Mouse (Mus musculus) forebrain, embryonic 16.5 days (tissue): ENCODE data around the gene Myrf. TPM values are rescaled to one million over a fixed set of nuclear protein-coding genes. Genes with fewer than 3 reads are reported as not detected.
"Not testable (repeated sequence)": the region's sequence is repeated elsewhere in the genome, so short reads cannot be mapped to it uniquely, and the experiment has no call there.

Experiments used
- ATAC-seq: fragments of 200-750 bp; cut with Nextera tagmentation; 2 replicates; pipeline ENCODE4 v1.8.0; 2017; ENCODE audit warnings: mild to moderate bottlenecking, moderate library complexity
- H3K27ac ChIP-seq: fragments of 300-500 bp; sonication (generic); 2 replicates; pipeline ENCODE4 v1.5.1; 2014; ENCODE audit warnings: low read length, control low read depth
- H3K27me3 ChIP-seq: fragments of 300-500 bp; sonication (generic); replicated peaks from 2 replicates; pipeline ENCODE4 v1.6.1; 2014; ENCODE audit warnings: low read length; ENCODE audit not compliant: control insufficient read depth, insufficient read depth
- H3K36me3 ChIP-seq: fragments of 300-500 bp; sonication (generic); 2 replicates; pipeline ENCODE4 v1.6.1; 2014; ENCODE audit not compliant: control insufficient read depth, insufficient read depth
- H3K4me1 ChIP-seq: fragments of 300-500 bp; sonication (generic); replicated peaks from 2 replicates; pipeline ENCODE4 v1.6.1; 2014; ENCODE audit warnings: low read length; ENCODE audit not compliant: control insufficient read depth, insufficient read depth
- H3K4me2 ChIP-seq: fragments of 300-500 bp; sonication (generic); 2 replicates; pipeline ENCODE4 v1.6.1; 2014; ENCODE audit warnings: mild to moderate bottlenecking, low read length, control low read depth
- H3K4me3 ChIP-seq: fragments of 300-500 bp; sonication (generic); replicated peaks from 2 replicates; pipeline ENCODE4 v1.5.1; 2014; ENCODE audit warnings: mild to moderate bottlenecking, low read length, control low read depth
- H3K9ac ChIP-seq: fragments of 300-500 bp; sonication (generic); replicated peaks from 2 replicates; pipeline ENCODE4 v1.6.1; 2014; ENCODE audit warnings: low read depth, low read length, control low read depth
- H3K9me3 ChIP-seq: fragments of 300-500 bp; sonication (generic); 2 replicates; pipeline ENCODE4 v1.6.1; 2016; ENCODE audit warnings: low read length; ENCODE audit not compliant: control insufficient read depth
- WGBS: fragments of 180-500 bp; shearing (Covaris S2); extraction: QIAGEN DNeasy Blood & Tissue Kit; methylation state at CpG from one replicate; pipeline ENCODE4 v1.1.7; 2014; 5-methylcytosine and 5-hydroxymethylcytosine counted together
- microRNA-seq: library from miRNA; unstranded; fragments of <30 nt; microRNA quantifications from one replicate; pipeline ENCODE4, GENCODE M21; 2017
- polyA plus RNA-seq: library from polyadenylated mRNA; unstranded; fragments of >200 nt; fragmentation: Nextera tagmentation; extraction: Ambion mirVana; gene quantifications from 2 replicates; pipeline ENCODE4 v1.2.1, GENCODE M21; 2015

Gene Myrf
- polyA plus RNA-seq, 1 experiment from 2014 or later: 0.30 TPM

DNA sequence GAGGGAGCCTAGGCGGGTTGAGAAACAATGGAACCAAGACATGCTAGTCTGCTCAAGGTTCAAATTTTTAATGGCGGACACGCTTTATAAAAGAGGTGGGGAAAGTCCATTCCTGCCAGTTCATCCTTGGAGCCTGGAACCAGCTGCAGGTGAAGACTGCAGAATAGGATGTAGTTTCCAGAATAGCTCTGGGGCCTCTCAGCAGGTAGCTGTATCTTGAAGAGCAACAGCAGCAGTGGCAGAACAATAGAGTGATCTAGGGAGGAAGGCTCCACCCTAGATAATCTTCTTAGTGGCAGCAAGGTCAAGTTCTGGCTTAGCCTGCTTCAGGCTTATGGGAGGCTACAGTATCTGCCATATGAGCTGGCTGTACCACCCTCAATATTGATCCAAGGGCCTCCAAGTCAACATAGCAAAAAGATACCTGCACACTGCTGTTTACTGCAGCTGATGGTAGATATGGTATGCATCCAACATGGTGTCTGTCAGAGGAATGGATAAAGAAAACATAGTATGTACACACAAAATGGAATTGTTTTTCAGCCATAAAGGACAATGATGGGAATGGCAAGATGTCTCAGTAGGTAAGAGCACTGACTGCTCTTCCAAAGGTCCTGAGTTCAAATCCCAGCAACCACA is 70.7 kb downstream of the Myrf start:
- H3K9me3 ChIP-seq, H3K4me2 ChIP-seq, H3K27me3 ChIP-seq, H3K27ac ChIP-seq, H3K9ac ChIP-seq, H3K36me3 ChIP-seq, H3K4me1 ChIP-seq, ATAC-seq, H3K4me3 ChIP-seq: not testable (repeated sequence)
- 82% methylated on average over 3 of the region's 3 CpGs for WGBS

DNA sequence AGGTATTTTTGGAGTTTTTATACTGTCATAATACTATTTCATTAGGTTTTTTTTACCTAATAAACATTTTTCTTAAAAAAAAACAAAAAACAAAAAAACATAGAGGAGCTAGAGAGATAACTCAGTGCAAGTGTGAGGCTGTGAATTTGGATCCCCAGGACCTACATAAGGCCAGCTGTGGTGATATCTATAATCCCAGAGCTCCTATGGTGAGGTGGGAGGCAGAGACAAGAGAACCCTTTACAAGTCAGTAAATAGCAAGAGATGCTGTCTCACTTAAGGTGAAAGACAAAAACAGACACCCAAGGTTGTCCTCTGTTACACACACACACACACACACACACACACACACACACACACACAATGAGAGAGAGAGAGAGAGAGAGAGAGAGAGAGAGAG is 71.4 kb downstream of the Myrf start:
- H3K4me1 ChIP-seq: no peaks in the 10 kb centered on the region
- no peaks in the 10 kb centered on the region for H3K36me3 ChIP-seq
- H3K27me3 ChIP-seq: no peaks in the 10 kb centered on the region
- ATAC-seq: no peak
- H3K4me3 ChIP-seq: no peak overlapping the region
- no peaks in the 10 kb centered on the region for H3K9me3 ChIP-seq
- no peak overlapping the region for H3K4me2 ChIP-seq
- no peak overlapping the region for H3K9ac ChIP-seq
- no peak overlapping the region for H3K27ac ChIP-seq

DNA sequence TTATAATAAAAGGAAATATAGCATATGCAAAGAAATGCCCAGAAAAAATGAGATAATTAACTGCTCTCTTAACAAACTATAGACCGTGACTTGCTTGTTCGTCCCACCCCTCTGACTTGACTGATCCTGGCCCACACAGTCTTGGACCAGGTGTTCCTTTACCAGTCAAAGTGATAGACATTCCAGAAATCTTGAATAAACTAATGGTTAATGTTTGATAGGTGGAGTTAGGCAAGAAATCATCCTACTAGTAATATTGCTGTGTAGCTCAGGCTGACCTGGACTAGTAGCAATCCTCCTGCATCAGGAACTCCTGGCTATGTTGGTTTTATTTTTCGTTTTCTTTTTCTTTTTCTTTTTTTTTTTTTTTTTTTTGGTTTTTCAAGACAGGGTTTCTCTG is 72.1 kb downstream of the Myrf start:
- no peaks in the 10 kb centered on the region for H3K9me3 ChIP-seq
- 92% methylated on average over 3 of the region's 3 CpGs for WGBS

DNA sequence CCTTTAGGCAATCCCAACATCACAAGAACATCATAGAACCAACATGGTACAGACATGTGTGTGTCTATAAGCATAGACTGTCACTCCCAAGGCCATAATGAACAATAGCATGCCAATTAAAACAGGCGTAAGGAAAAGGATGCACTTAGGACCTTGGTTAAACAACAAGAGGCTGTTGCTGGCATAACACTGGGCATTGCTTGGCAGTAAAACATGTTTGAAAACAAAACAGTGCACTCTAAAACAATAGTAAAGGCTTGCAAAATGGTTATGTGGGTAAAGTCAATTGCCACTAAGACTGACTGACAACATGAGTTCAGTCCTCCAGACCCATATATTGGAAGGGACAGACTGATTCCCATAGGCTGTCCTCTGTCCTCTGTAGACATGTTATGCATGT is 72.6 kb downstream of the Myrf start:
- H3K27me3 ChIP-seq: no peaks in the 10 kb centered on the region
- no peak overlapping the region for H3K4me2 ChIP-seq
- H3K27ac ChIP-seq: no peak overlapping the region
- H3K4me1 ChIP-seq: no peaks in the 10 kb centered on the region
- no peak overlapping the region for H3K9ac ChIP-seq
- no peaks in the 10 kb centered on the region for H3K36me3 ChIP-seq
- H3K9me3 ChIP-seq: no peaks in the 10 kb centered on the region
- ATAC-seq: no peak
- WGBS: 82% methylated on average over 1 of the region's 1 CpGs
- no peak overlapping the region for H3K4me3 ChIP-seq

More for the DNA sequence above, 72.1 kb downstream of the Myrf start:
- no peak overlapping the region for H3K27ac ChIP-seq
- H3K4me3 ChIP-seq: no peak overlapping the region
- no peak for ATAC-seq
- no peaks in the 10 kb centered on the region for H3K36me3 ChIP-seq
- H3K4me2 ChIP-seq: no peak overlapping the region
- no peak overlapping the region for H3K9ac ChIP-seq
- no peaks in the 10 kb centered on the region for H3K27me3 ChIP-seq
- H3K4me1 ChIP-seq: no peaks in the 10 kb centered on the region

DNA sequence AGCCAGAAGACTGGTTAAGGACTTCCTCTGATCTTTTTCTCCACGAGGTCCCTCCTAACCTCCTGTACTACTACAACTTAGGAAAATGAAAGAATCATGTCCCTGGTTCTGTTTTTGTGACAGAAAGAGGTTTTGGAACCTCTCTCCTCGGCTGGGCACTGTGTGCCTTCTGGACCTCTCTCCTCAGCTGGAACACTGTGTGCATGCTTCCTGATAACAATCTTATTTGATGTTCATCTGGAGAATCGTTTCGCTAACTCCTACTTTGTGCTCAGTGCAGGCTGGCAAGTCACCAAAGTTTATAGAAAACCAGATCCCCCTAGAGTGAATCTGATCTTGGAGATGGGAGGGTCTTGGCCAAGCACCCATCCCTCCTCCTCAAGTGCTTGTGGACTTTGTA is 73.4 kb downstream of the Myrf start:
- no peaks in the 10 kb centered on the region for H3K4me1 ChIP-seq

DNA sequence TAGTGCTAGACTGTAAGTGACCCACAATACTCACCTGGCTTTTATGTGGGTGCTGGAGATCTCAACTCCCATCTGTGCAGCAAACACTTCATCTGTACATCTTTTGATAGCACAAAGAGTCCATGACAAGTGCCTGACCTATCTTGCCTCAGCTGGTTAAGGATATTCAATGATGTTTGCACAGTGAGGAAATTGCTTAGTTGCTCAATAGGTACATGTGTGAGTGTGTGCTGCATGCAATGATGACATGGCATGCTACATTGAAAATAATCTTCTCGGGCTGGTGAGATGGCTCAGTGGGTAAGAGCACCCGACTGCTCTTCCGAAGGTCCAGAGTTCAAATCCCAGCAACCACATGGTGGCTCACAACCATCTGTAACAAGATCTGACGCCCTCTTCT is 74.6 kb downstream of the Myrf start:
- not testable (repeated sequence) for H3K27me3 ChIP-seq, H3K4me2 ChIP-seq, H3K9ac ChIP-seq, ATAC-seq, H3K36me3 ChIP-seq, H3K27ac ChIP-seq, H3K4me3 ChIP-seq, H3K4me1 ChIP-seq, H3K9me3 ChIP-seq
- 88% methylated on average over 4 of the region's 4 CpGs for WGBS

More for the DNA sequence above, 73.4 kb downstream of the Myrf start:
- Histone ChIP-seq H3K27me3 (no peaks in the 10 kb centered on the region), H3K4me3 (no peak overlapping the region), H3K27ac (no peak overlapping the region), H3K9me3 (no peaks in the 10 kb centered on the region), H3K9ac (no peak overlapping the region), H3K4me2 (no peak overlapping the region), H3K36me3 (no peaks in the 10 kb centered on the region)
- no peak for ATAC-seq
- 77% methylated on average over 4 of the region's 4 CpGs for WGBS

DNA sequence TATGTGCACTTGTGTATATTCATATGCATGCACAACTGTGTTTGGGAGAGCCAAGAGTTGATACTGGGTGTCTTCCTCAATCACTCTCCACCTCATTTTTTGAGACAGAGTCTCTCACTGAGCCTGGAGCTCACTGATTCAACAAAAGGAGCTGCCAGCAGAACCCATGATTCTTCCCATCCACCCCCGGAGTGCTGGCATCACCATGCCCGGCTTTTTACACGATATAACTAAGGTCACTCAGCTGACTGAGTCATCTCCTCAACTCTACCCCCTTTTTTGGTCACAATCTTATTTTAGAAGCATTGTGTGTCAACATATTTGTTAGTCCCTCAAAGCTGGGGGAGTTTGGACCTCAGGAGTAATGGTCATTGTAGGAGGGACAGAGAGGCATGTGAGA is 76.7 kb downstream of the Myrf start:
- Histone ChIP-seq H3K27ac (no peak overlapping the region), H3K9me3 (no peaks in the 10 kb centered on the region), H3K9ac (no peak overlapping the region), H3K4me1 (no peaks in the 10 kb centered on the region), H3K36me3 (no peaks in the 10 kb centered on the region), H3K27me3 (no peaks in the 10 kb centered on the region), H3K4me2 (no peak overlapping the region), H3K4me3 (no peak overlapping the region)
- no peak for ATAC-seq
- 94% methylated on average over 3 of the region's 3 CpGs for WGBS

Small RNA genes lying within 50 kb of the gene (microRNA-seq; reads per million reads assigned to microRNA genes)
- 0.83 reads per million for gene Mir6993

Other genes starting within 250 kb of the Myrf start
- gene Best1, start 239.1 kb downstream of the Myrf start, polyA plus RNA-seq: 1.2 and 1.5 TPM in 2 replicates
- gene Rab3il1, start 239.1 kb downstream of the Myrf start, polyA plus RNA-seq: 18.0 and 18.4 TPM in 2 replicates
- 14.1 and 20.9 TPM in 2 replicates for gene Fads3, start 199.2 kb downstream of the Myrf start, polyA plus RNA-seq
- gene Fads2, start 139.0 kb downstream of the Myrf start, polyA plus RNA-seq: 171 and 173 TPM in 2 replicates
- 171 and 179 TPM in 2 replicates for gene Fads1, start 57.9 kb downstream of the Myrf start, polyA plus RNA-seq
- gene Tmem258, start 36.7 kb downstream of the Myrf start, polyA plus RNA-seq: 324 and 352 TPM in 2 replicates
- 47.4 and 48.9 TPM in 2 replicates for gene Fen1, start 36.6 kb downstream of the Myrf start, polyA plus RNA-seq
- 8.1 and 8.4 TPM in 2 replicates for gene Dagla, start 64.1 kb upstream of the Myrf start, polyA plus RNA-seq
- 6.9 and 9.7 TPM in 2 replicates for gene Syt7, start 148.3 kb upstream of the Myrf start, polyA plus RNA-seq
- gene Lrrc10b, start 216.7 kb upstream of the Myrf start, polyA plus RNA-seq: 0.52 and 0.99 TPM in 2 replicates
- gene Ppp1r32, start 242.2 kb upstream of the Myrf start, polyA plus RNA-seq: 1.7 and 2.1 TPM in 2 replicates